Mouse (Mus musculus): ENCODE measurements at regions not wholly inside any gene's neighbourhood (a gene's known extent, or its start where the extent isn't known, plus 50 kb on each side); places are given as distances from the start of the nearest gene placed in this dataset.

DNA sequence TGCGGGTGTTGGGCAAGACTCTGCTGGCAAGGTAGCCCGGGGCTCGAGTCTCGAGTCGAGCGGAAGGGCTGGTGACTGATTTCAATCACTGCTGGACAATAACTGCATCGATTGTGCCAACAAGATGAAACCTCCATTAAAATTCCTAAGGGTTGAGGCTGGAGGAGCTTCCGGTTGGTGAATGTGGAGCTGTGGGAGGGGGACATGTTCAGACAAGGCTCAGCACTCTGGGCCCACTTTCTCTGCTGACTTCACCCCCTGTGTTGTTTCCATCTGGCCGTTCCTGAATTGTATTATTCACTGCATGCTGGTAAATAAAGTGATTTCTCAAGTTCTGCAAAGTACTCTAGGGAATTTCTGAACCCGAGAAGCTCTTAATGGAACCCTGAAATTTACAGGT lies 261.2 kb upstream of the Cxcr4 start:
- TF ChIP-seq CTCF (IDR thresholded peaks at IDR 0.05; ENCODE audit: low read depth, low read length): no peak
- no peak for TF ChIP-seq POLR2A (IDR thresholded peaks at IDR 0.05; ENCODE audit: insufficient read depth, low read length)
- TF ChIP-seq EP300 (IDR thresholded peaks at IDR 0.05; ENCODE audit: insufficient read depth, low read depth, low read length): no peak

All from ES-Bruce4 (cell line).